Mouse (Mus musculus) midbrain, embryonic 13.5 days (tissue): ENCODE measurements around the gene Plekhg6. TPM values are rescaled to one million over a fixed set of nuclear protein-coding genes. Genes with fewer than 3 reads are reported as not detected.

Source experiments
- ATAC-seq: fragments of 200-750 bp; cut with Nextera tagmentation; 2 replicates; pipeline ENCODE4 v1.8.0; 2017; ENCODE audit warnings: mild to moderate bottlenecking, moderate TSS enrichment, moderate library complexity
- H3K27ac ChIP-seq: fragments of 300-500 bp; sonication (generic); 2 replicates; pipeline ENCODE4 v1.5.1; 2015; ENCODE audit warnings: inconsistent platforms, mild to moderate bottlenecking, moderate library complexity
- H3K27me3 ChIP-seq: fragments of 300-500 bp; sonication (generic); 2 replicates; pipeline ENCODE4 v1.6.1; 2015; ENCODE audit warnings: mild to moderate bottlenecking, inconsistent platforms
- H3K36me3 ChIP-seq: fragments of 300-500 bp; sonication (generic); 2 replicates; pipeline ENCODE4 v1.6.1; 2015; ENCODE audit warnings: mild to moderate bottlenecking, inconsistent platforms
- H3K4me1 ChIP-seq: fragments of 300-500 bp; sonication (generic); replicated peaks from 2 replicates; pipeline ENCODE4 v1.6.1; 2015; ENCODE audit warnings: inconsistent platforms
- H3K4me2 ChIP-seq: fragments of 300-500 bp; sonication (generic); replicated peaks from 2 replicates; pipeline ENCODE4 v1.6.1; 2015; ENCODE audit warnings: moderate library complexity, mild to moderate bottlenecking, inconsistent platforms
- H3K4me3 ChIP-seq: fragments of 300-500 bp; sonication (generic); replicated peaks from 2 replicates; pipeline ENCODE4 v1.5.1; 2015; ENCODE audit warnings: mild to moderate bottlenecking, inconsistent platforms
- H3K9ac ChIP-seq: fragments of 300-500 bp; sonication (generic); replicated peaks from 2 replicates; pipeline ENCODE4 v1.6.1; 2015; ENCODE audit warnings: mild to moderate bottlenecking, inconsistent platforms
- H3K9me3 ChIP-seq: fragments of 300-500 bp; sonication (generic); 2 replicates; pipeline ENCODE4 v1.6.1; 2016; ENCODE audit warnings: mild to moderate bottlenecking, inconsistent platforms
- WGBS: fragments of 180-500 bp; shearing (Covaris S2); methylation state at CpG from one replicate; pipeline ENCODE4 v1.1.7; 2015; 5-methylcytosine and 5-hydroxymethylcytosine counted together
- polyA plus RNA-seq: library from polyadenylated mRNA; unstranded; fragments of >200 nt; fragmentation: Nextera tagmentation; extraction: Ambion mirVana; gene quantifications from 2 replicates; pipeline ENCODE4 v1.2.1, GENCODE M21; 2015

Plekhg6 gene
- polyA plus RNA-seq, 1 experiment from 2014 or later = 0.08 TPM

DNA sequence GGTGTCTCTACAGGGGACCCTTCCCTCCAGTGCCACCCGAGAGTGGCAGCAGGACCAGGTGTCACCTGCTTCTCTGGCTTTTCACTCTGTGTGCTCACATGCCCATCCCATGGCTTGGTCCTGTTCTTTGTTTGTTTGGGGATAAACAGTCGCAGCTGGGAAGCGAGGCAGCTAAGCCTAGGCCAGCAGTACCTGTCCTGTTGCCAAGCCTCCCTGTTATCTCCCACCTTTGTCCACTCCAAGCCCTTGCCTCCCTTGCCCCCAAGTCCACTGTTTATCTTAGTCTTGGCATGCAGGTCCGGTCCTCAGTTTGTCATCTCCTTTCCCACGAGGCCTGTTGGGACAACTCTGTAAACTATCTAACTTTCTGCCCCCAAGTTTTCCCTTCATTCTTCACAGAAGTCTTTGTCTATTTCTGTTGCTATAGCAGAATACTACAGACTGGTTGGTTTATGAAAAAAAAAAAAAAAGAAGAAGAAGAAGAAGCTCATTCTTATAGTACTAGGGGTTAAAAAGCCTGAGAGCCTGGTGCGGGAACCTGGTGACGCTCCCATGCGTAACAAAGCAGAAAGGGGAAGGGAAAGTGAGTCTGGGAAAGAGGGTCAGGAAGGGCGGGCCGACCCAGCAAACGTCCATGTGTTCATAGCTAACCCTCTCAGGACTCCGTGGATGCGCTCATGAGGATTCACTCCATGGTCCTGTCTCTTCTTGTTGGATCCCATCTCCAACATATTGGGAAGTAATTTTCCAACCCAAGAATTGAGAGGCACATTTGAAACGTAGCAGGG lies 47.3 kb downstream of the Plekhg6 start:
- H3K27me3 ChIP-seq = peaks cover 5% of the 10 kb centered on the region; the same call in 1 of the 2 replicates
- no peak overlapping the region for H3K9ac ChIP-seq
- H3K4me2 ChIP-seq = no peak overlapping the region
- ATAC-seq = no peak
- WGBS = 77% methylated on average over 14 of the region's 14 CpGs
- H3K4me3 ChIP-seq = no peak overlapping the region
- H3K27ac ChIP-seq = no peak overlapping the region
- H3K4me1 ChIP-seq = peaks cover 6% of the 10 kb centered on the region; the same call in 1 of the 2 replicates
- H3K9me3 ChIP-seq = no peaks in the 10 kb centered on the region
- H3K36me3 ChIP-seq = no peaks in the 10 kb centered on the region

DNA sequence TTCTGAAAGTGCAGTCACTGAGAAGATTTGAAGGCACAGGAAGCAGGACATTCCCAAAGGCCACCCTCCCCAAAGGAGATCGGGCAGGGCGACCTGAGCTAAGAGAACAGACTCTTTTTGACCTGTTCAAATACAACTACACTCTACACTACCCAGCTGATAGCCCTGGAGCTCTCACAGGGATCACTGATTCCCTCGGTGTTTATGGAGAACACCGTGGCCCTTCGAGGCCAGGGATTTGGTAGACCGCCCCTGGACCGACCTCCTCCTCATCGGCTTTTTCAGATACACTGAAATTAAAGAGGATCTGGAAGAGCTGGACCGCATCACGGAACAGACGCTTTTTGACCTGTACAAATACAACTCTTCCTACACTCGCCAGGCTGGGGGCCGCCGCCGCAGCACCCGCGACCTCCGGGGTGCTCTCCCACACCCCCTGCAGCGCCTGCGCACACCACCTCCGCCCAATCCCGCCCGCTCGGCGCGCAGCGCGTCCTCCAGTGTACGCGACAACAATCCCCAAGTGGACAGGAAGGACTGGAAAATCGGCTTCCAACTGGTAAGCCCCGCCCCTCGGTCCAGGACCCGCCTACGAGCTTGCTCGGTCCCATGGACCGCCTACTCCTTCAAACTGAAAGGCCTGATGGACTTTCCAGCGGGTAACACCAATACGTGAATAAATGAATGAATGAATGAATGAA lies 49.8 kb downstream of the Plekhg6 start:
- Histone ChIP-seq H3K4me1 (peaks cover 6% of the 10 kb centered on the region; the same call in 1 of the 2 replicates), H3K27me3 (peaks cover 5% of the 10 kb centered on the region; the same call in 1 of the 2 replicates), H3K27ac (no peak overlapping the region), H3K9me3 (no peaks in the 10 kb centered on the region), H3K4me3 (peak overlapping the region; percentile 53), H3K4me2 (peak overlapping the region; percentile 84), H3K9ac (peak overlapping the region; percentile 71), H3K36me3 (no peaks in the 10 kb centered on the region)
- peak; percentile 86 for ATAC-seq
- 1% methylated on average over 39 of the region's 39 CpGs for WGBS

DNA sequence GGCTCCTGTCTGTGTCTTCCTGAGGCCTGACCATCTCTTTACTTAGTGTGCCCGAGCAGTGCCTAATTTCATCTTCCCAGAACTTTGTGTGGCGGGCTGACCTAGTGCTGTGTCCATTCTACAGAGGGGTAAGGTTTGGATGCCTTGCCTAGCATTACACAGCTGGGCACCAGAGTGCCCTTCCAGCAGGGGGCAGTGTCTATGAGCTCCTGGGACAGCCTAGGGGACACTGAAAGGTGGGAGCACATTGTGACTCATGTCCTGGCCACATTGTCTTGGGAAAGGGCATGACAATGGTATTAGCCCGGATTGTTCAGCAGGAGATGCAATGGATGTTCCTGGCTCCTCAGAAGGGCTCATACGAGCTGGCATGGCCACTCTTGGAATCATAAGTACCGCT lies 52.4 kb downstream of the Plekhg6 start:
- Histone ChIP-seq H3K9me3 (no peaks in the 10 kb centered on the region), H3K4me2 (no peak overlapping the region), H3K4me3 (no peak overlapping the region), H3K4me1 (peaks cover 6% of the 10 kb centered on the region; the same call in 1 of the 2 replicates), H3K9ac (no peak overlapping the region), H3K27ac (no peak overlapping the region), H3K36me3 (no peaks in the 10 kb centered on the region), H3K27me3 (peaks cover 8% of the 10 kb centered on the region; the same call in 1 of the 2 replicates)
- no peak for ATAC-seq
- WGBS = 82% methylated on average over 5 of the region's 5 CpGs

- H3K27ac ChIP-seq = no peak overlapping the region
- no peak overlapping the region for H3K4me3 ChIP-seq
- no peak for ATAC-seq
- no peak overlapping the region for H3K9ac ChIP-seq
- WGBS = 73% methylated on average over 6 of the region's 6 CpGs
- H3K9me3 ChIP-seq = no peaks in the 10 kb centered on the region
- no peaks in the 10 kb centered on the region for H3K36me3 ChIP-seq
- H3K4me2 ChIP-seq = no peak overlapping the region
- peaks cover 35% of the 10 kb centered on the region for H3K27me3 ChIP-seq
- peaks cover 9% of the 10 kb centered on the region for H3K4me1 ChIP-seq
Measured at GRCm38 (mm10) chr6:125325337-125325736, 55.3 kb downstream of the Plekhg6 start.

GRCm38 (mm10) chr6:125323547-125323946 lies 57.0 kb downstream of the Plekhg6 start:
- WGBS = 68% methylated on average over 6 of the region's 6 CpGs

GRCm38 (mm10) chr6:125322794-125323193 lies 57.8 kb downstream of the Plekhg6 start:
- ATAC-seq = no peak
- no peak overlapping the region for H3K4me3 ChIP-seq
- no peak overlapping the region for H3K4me2 ChIP-seq
- H3K9ac ChIP-seq = no peak overlapping the region
- H3K36me3 ChIP-seq = no peaks in the 10 kb centered on the region
- no peak overlapping the region for H3K27ac ChIP-seq
- H3K27me3 ChIP-seq = peaks cover 45% of the 10 kb centered on the region
- no peaks in the 10 kb centered on the region for H3K9me3 ChIP-seq
- peaks cover 7% of the 10 kb centered on the region for H3K4me1 ChIP-seq
- WGBS = 58% methylated on average over 13 of the region's 13 CpGs

More at GRCm38 (mm10) chr6:125323547-125323946, 57.0 kb downstream of the Plekhg6 start:
- Histone ChIP-seq H3K9me3 (no peaks in the 10 kb centered on the region), H3K27me3 (peaks cover 43% of the 10 kb centered on the region), H3K4me1 (peaks cover 7% of the 10 kb centered on the region), H3K9ac (no peak overlapping the region), H3K36me3 (no peaks in the 10 kb centered on the region), H3K4me2 (no peak overlapping the region), H3K27ac (no peak overlapping the region), H3K4me3 (no peak overlapping the region)
- ATAC-seq = no peak

- peaks cover 7% of the 10 kb centered on the region for H3K4me1 ChIP-seq
- 8% methylated on average over 26 of the region's 26 CpGs for WGBS
- peak; percentile 19; the same call in 1 of the 2 replicates for ATAC-seq
- H3K9ac ChIP-seq = no peak overlapping the region
- no peak overlapping the region for H3K4me3 ChIP-seq
- H3K4me2 ChIP-seq = no peak overlapping the region
- H3K27me3 ChIP-seq = peaks cover 45% of the 10 kb centered on the region
- no peak overlapping the region for H3K27ac ChIP-seq
- no peaks in the 10 kb centered on the region for H3K36me3 ChIP-seq
- H3K9me3 ChIP-seq = no peaks in the 10 kb centered on the region
Measured at GRCm38 (mm10) chr6:125321114-125321855, 59.3 kb downstream of the Plekhg6 start.

- Histone ChIP-seq H3K4me2 (no peak within 1 kb of the TSS), H3K36me3 (no peaks in the 10 kb centered on the region), H3K9ac (no peak within 1 kb of the TSS), H3K4me1 (peaks cover 7% of the 10 kb centered on the region), H3K4me3 (no peak within 1 kb of the TSS), H3K9me3 (no peaks in the 10 kb centered on the region), H3K27ac (no peak within 1 kb of the TSS), H3K27me3 (peaks cover 45% of the 10 kb centered on the region)
- 94% methylated on average over 1 of the region's 1 CpGs for WGBS
- no peak for ATAC-seq
Measured at GRCm38 (mm10) chr6:125320323-125320722, 60.3 kb downstream of the Plekhg6 start, which contains the start of gene Scnn1a. TSS of gene Scnn1a (plus strand) at chr6:125320659.

DNA sequence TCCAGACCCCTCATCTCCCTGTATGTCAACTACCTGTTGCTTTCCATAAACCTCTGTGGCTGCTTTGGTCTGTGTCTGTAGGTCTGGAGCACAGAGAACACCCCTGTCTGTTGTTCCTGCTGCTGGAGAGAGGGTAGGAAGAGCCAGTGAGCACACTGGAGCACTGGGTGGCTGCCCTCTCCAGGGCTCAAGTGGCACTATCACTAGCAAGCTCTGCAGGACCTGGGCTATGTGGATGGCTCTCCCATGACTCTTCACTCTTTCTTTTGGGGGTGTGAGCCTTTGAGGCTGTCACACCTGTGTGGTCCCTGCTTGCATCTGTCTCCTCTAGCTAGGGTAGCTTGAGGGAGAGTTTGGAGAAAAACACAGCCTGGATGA lies 60.7 kb downstream of the Plekhg6 start:
- ATAC-seq = no peak
- H3K4me1 ChIP-seq = peaks cover 7% of the 10 kb centered on the region
- no peaks in the 10 kb centered on the region for H3K36me3 ChIP-seq
- no peak overlapping the region for H3K27ac ChIP-seq
- H3K9me3 ChIP-seq = no peaks in the 10 kb centered on the region
- no peak overlapping the region for H3K4me3 ChIP-seq
- H3K9ac ChIP-seq = no peak overlapping the region
- no peak overlapping the region for H3K4me2 ChIP-seq
- peaks cover 45% of the 10 kb centered on the region for H3K27me3 ChIP-seq

DNA sequence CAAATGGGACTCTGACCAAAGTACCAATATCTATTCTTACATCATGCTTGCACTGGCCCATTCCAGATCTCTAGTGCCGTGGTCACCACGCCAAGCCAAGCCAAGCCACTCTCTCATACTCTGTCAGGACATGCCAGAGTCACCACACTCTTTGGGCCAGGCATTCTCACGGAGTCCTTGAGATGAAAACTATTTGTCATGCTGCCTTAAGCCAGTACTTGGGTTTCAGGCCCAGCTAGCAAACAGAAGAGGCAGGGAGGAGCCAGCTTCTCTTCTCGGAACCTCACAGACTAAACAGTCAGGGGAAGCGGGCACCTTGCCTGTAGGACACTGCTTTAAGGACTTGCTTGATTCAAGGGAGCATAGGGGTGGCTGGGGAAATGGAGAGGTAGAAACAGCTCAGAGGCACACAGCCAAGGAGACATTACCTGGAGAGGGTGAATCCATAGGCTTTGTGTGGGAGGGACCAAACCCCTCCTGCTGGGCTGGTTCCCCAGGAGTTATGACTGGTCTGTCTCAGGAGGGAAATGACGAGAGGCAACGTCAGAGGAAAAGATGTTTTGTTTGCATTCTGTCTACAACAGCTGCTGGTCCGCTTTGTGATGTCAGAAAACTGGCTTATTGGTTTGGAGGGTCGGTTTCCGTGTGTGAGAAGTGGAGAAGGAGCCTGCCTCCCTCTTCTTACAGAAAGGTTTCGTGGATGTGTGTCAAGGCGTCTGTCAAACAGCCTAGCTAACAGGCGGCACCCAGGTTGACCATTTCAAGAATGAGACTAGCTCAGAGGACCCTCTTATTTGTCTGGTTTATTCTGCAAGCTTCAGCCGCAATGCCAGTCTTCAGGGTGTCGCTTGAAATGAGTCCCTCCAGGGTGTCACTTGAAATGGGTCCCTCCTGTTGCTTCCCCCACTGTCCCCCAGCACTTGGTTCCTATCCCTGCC lies 61.3 kb downstream of the Plekhg6 start:
- Histone ChIP-seq H3K27ac (no peak overlapping the region), H3K4me1 (peaks cover 10% of the 10 kb centered on the region), H3K27me3 (peaks cover 45% of the 10 kb centered on the region), H3K4me3 (no peak overlapping the region), H3K4me2 (no peak overlapping the region), H3K9me3 (no peaks in the 10 kb centered on the region), H3K9ac (no peak overlapping the region), H3K36me3 (no peaks in the 10 kb centered on the region)
- 70% methylated on average over 15 of the region's 15 CpGs for WGBS
- ATAC-seq = no peak

- H3K9me3 ChIP-seq = no peaks in the 10 kb centered on the region
Measured at GRCm38 (mm10) chr6:125317077-125317476, 63.5 kb downstream of the Plekhg6 start.

More at GRCm38 (mm10) chr6:125317077-125317476, 63.5 kb downstream of the Plekhg6 start:
- Histone ChIP-seq H3K27ac (no peak overlapping the region), H3K9ac (no peak overlapping the region), H3K27me3 (peaks cover 31% of the 10 kb centered on the region), H3K4me2 (no peak overlapping the region), H3K4me3 (no peak overlapping the region), H3K4me1 (peaks cover 27% of the 10 kb centered on the region), H3K36me3 (no peaks in the 10 kb centered on the region)
- no peak for ATAC-seq
- 78% methylated on average over 7 of the region's 7 CpGs for WGBS
